Mouse (Mus musculus): ENCODE results near the gene Etv3. TPM values are rescaled to one million over a fixed set of nuclear protein-coding genes. Genes with fewer than 3 reads are reported as not detected.

Gene Etv3
- polyA plus RNA-seq (2012; rRNA removed) = 9.6 and 11.5 TPM in 2 replicates

GRCm38 (mm10) chr3:87525043-87525836 lies at the start of gene Etv3:
Etv3 (plus strand) TSS chr3:87525407.

Other genes with a start within 250 kb of the Etv3 start
- 0.40 and 0.75 TPM in 2 replicates for gene Cd5l, start 167.5 kb upstream of the Etv3 start, polyA plus RNA-seq (2012; rRNA removed)
- 0.28 and 0.31 TPM in 2 replicates for gene Fcrl1, start 149.0 kb upstream of the Etv3 start, polyA plus RNA-seq (2012; rRNA removed)
- 0.07 TPM in 1 of 2 replicates, not detected in the other for gene Fcrl5, start 89.6 kb upstream of the Etv3 start, polyA plus RNA-seq (2012; rRNA removed)
- gene Arhgef11, start 92.2 kb downstream of the Etv3 start, polyA plus RNA-seq (2012; rRNA removed) = 39.5 and 42.8 TPM in 2 replicates
- 9.1 and 10.7 TPM in 2 replicates for gene Lrrc71, start 223.2 kb downstream of the Etv3 start, polyA plus RNA-seq (2012; rRNA removed)